Mouse (Mus musculus): ENCODE measurements around the gene Tcf20. TPM values are rescaled to one million over a fixed set of nuclear protein-coding genes. Genes with fewer than 3 reads are reported as not detected.

The Tcf20 gene
- total RNA-seq, 2 experiments from 2014 or later, result 21.9 to 26.0 TPM

GRCm38 (mm10) chr15:82932936-82933650 lies 54.6 kb downstream of the Tcf20 start:
- intact Hi-C loops (cut with DNase I; ENCODE audit: low total_unique reads), result no loop called here
- DNase-seq, result no peak

GRCm38 (mm10) chr15:82931436-82931835 lies 56.2 kb downstream of the Tcf20 start:
- intact Hi-C loops (cut with DNase I; ENCODE audit: low total_unique reads), result no loop called here
- no peak for DNase-seq

- intact Hi-C loops (cut with DNase I; ENCODE audit: low total_unique reads), result no loop called here
- DNase-seq, result no peak
Observed at GRCm38 (mm10) chr15:82929595-82929994, 58.1 kb downstream of the Tcf20 start.

GRCm38 (mm10) chr15:82928844-82929243 lies 58.8 kb downstream of the Tcf20 start:
- no peak for DNase-seq
- intact Hi-C loops (cut with DNase I; ENCODE audit: low total_unique reads), result no loop called here

- no peak for DNase-seq
- intact Hi-C loops (cut with DNase I; ENCODE audit: low total_unique reads), result no loop called here
Observed at GRCm38 (mm10) chr15:82928023-82928422, 59.6 kb downstream of the Tcf20 start.

GRCm38 (mm10) chr15:82927057-82927456 lies 60.6 kb downstream of the Tcf20 start:
- intact Hi-C loops (cut with DNase I; ENCODE audit: low total_unique reads), result no loop called here
- DNase-seq, result no peak

- DNase-seq, result no peak
- intact Hi-C loops (cut with DNase I; ENCODE audit: low total_unique reads), result no loop called here
Observed at GRCm38 (mm10) chr15:82924679-82925425, 62.8 kb downstream of the Tcf20 start.

GRCm38 (mm10) chr15:82923531-82923930 lies 64.1 kb downstream of the Tcf20 start:
- intact Hi-C loops (cut with DNase I; ENCODE audit: low total_unique reads), result no loop called here
- no peak for DNase-seq

GRCm38 (mm10) chr15:82922755-82923154 lies 64.9 kb downstream of the Tcf20 start:
- no peak for DNase-seq
- intact Hi-C loops (cut with DNase I; ENCODE audit: low total_unique reads), result no loop called here

- intact Hi-C loops (cut with DNase I; ENCODE audit: low total_unique reads), result no loop called here
- DNase-seq, result peak; percentile 51
Observed at GRCm38 (mm10) chr15:82922052-82922451, 65.6 kb downstream of the Tcf20 start.

- intact Hi-C loops (cut with DNase I; ENCODE audit: low total_unique reads), result no loop called here
- DNase-seq, result no peak
Observed at GRCm38 (mm10) chr15:82921559-82921958, 66.1 kb downstream of the Tcf20 start.

- peak; percentile 70 for DNase-seq
- intact Hi-C loops (cut with DNase I; ENCODE audit: low total_unique reads), result no loop called here
Observed at GRCm38 (mm10) chr15:82920895-82921515, 66.7 kb downstream of the Tcf20 start.

GRCm38 (mm10) chr15:82917965-82918364 lies 69.7 kb downstream of the Tcf20 start:
- intact Hi-C loops (cut with DNase I; ENCODE audit: low total_unique reads), result loop anchor here (10.0 kb wide), 1 partner anchor 117 kb away; the partner anchor contains the start of gene Nfam1
- DNase-seq, result no peak

- DNase-seq, result peak; percentile 60
- intact Hi-C loops (cut with DNase I; ENCODE audit: low total_unique reads), result loop anchor here (10.0 kb wide), 1 partner anchor 117 kb away; the partner anchor contains the start of gene Nfam1
Observed at GRCm38 (mm10) chr15:82917207-82917844, 70.3 kb downstream of the Tcf20 start.

- intact Hi-C loops (cut with DNase I; ENCODE audit: low total_unique reads), result loop anchor here (10.0 kb wide), 1 partner anchor 120 kb away; the partner anchor contains the start of gene Nfam1
- no peak for DNase-seq
Observed at GRCm38 (mm10) chr15:82914455-82914854, 73.2 kb downstream of the Tcf20 start.

- intact Hi-C loops (cut with DNase I; ENCODE audit: low total_unique reads), result loop anchor here (10.0 kb wide), 1 partner anchor 123 kb away; the partner anchor contains the start of gene Nfam1
- peak; percentile 3 for DNase-seq
Observed at GRCm38 (mm10) chr15:82911965-82912337, 75.7 kb downstream of the Tcf20 start.

GRCm38 (mm10) chr15:82911001-82911964 lies 76.4 kb downstream of the Tcf20 start:
- peak; percentile 4 for DNase-seq

GRCm38 (mm10) chr15:82910596-82910995 lies 77.1 kb downstream of the Tcf20 start:
- DNase-seq, result peak; percentile 2
- intact Hi-C loops (cut with DNase I; ENCODE audit: low total_unique reads), result loop anchor here (10.0 kb wide), 1 partner anchor 124 kb away; the partner anchor contains the start of gene Nfam1

More at GRCm38 (mm10) chr15:82911001-82911964, 76.4 kb downstream of the Tcf20 start:
- intact Hi-C loops (cut with DNase I; ENCODE audit: low total_unique reads), result loop anchor here (10.0 kb wide), 1 partner anchor 124 kb away; the partner anchor contains the start of gene Nfam1
